Mouse (Mus musculus) embryonic facial prominence, embryonic 11.5 days (tissue): ENCODE results near the gene Mars. TPM values are rescaled to one million over a fixed set of nuclear protein-coding genes. Genes with fewer than 3 reads are reported as not detected.
A peak's percentile ranks its signal among the peaks of the same experiment; 100 is the strongest.

ENCODE experiments used
- ATAC-seq: fragments of 200-750 bp; cut with Nextera tagmentation; replicated peaks from 2 replicates; pipeline ENCODE4 v1.8.0; 2017; ENCODE audit warnings: low read depth; ENCODE audit not compliant: insufficient number of reproducible peaks, low FRiP score, low TSS enrichment
- DNase-seq: peaks from one replicate; pipeline ENCODE4 v3.0.0-alpha.2; 2015; ENCODE audit warnings: low spot score
- H3K27ac ChIP-seq: fragments of 300-500 bp; sonication (generic); replicated peaks from 2 replicates; pipeline ENCODE4 v1.5.1; 2014; ENCODE audit warnings: mild to moderate bottlenecking, low read depth, low read length, control low read depth
- H3K27me3 ChIP-seq: fragments of 300-500 bp; sonication (generic); 2 replicates; pipeline ENCODE4 v1.6.1; 2014; ENCODE audit warnings: mild to moderate bottlenecking, low read length, moderate library complexity, mixed read lengths; ENCODE audit not compliant: control insufficient read depth, insufficient read depth
- H3K36me3 ChIP-seq: fragments of 300-500 bp; sonication (generic); replicated peaks from 2 replicates; pipeline ENCODE4 v1.6.1; 2014; ENCODE audit warnings: low read depth, mild to moderate bottlenecking, low read length, moderate library complexity, mixed read lengths; ENCODE audit not compliant: control insufficient read depth, insufficient read depth
- H3K4me1 ChIP-seq: fragments of 300-500 bp; sonication (generic); 2 replicates; pipeline ENCODE4 v1.6.1; 2014; ENCODE audit warnings: low read length, mixed read lengths; ENCODE audit not compliant: control insufficient read depth, insufficient read depth
- H3K4me2 ChIP-seq: fragments of 300-500 bp; sonication (generic); 2 replicates; pipeline ENCODE4 v1.6.1; 2014; ENCODE audit warnings: low read depth, mild to moderate bottlenecking, control low read depth, low read length, moderate library complexity
- H3K4me3 ChIP-seq: fragments of 300-500 bp; sonication (generic); 2 replicates; pipeline ENCODE4 v1.5.1; 2014; ENCODE audit warnings: low read depth, low read length, control low read depth
- H3K9ac ChIP-seq: fragments of 300-500 bp; sonication (generic); replicated peaks from 2 replicates; pipeline ENCODE4 v1.6.1; 2014; ENCODE audit warnings: mild to moderate bottlenecking, control low read depth, low read length
- H3K9me3 ChIP-seq: fragments of 300-500 bp; sonication (generic); replicated peaks from 2 replicates; pipeline ENCODE4 v1.6.1; 2016; ENCODE audit warnings: mild to moderate bottlenecking, low read length, inconsistent platforms, mixed read lengths; ENCODE audit not compliant: control insufficient read depth
- WGBS: fragments of 180-500 bp; shearing (Covaris S2); extraction: QIAGEN DNeasy Blood & Tissue Kit; methylation state at CpG from one replicate; pipeline ENCODE4 v1.1.7; 2014; 5-methylcytosine and 5-hydroxymethylcytosine counted together
- polyA plus RNA-seq: library from polyadenylated mRNA; unstranded; fragments of >200 nt; fragmentation: Nextera tagmentation; extraction: Ambion mirVana; gene quantifications from 2 replicates; pipeline ENCODE4 v1.2.1, GENCODE M21; 2014

The Mars gene
- polyA plus RNA-seq, 1 experiment from 2014 or later: 179 TPM

GRCm38 (mm10) chr10:127290930-127291880, 20.4 kb downstream of the Mars start:
- ATAC-seq (peak; percentile 55), DNase-seq (peak; percentile 70)
- H3K27ac ChIP-seq: peak overlapping the region; percentile 82
- no peaks in the 10 kb centered on the region for H3K9me3 ChIP-seq
- peaks cover 5% of the 10 kb centered on the region for H3K4me1 ChIP-seq
- H3K36me3 ChIP-seq: peaks cover 16% of the 10 kb centered on the region
- peak overlapping the region; percentile 72 for H3K4me2 ChIP-seq
- 5% methylated on average over 19 of the region's 19 CpGs for WGBS
- peak overlapping the region; percentile 71 for H3K9ac ChIP-seq
- no peaks in the 10 kb centered on the region for H3K27me3 ChIP-seq
- peak overlapping the region; percentile 55 for H3K4me3 ChIP-seq

- H3K36me3 ChIP-seq: peaks cover 12% of the 10 kb centered on the region
- H3K4me2 ChIP-seq: peak overlapping the region; percentile 72
- H3K27ac ChIP-seq: peak overlapping the region; percentile 99
- under 1% methylated on average over 41 of the region's 47 CpGs for WGBS
- no peaks in the 10 kb centered on the region for H3K9me3 ChIP-seq
- peak; percentile 79 for ATAC-seq
- peaks cover 5% of the 10 kb centered on the region for H3K4me1 ChIP-seq
- peak; percentile 100 for DNase-seq
- peak overlapping the region; percentile 55 for H3K4me3 ChIP-seq
- no peaks in the 10 kb centered on the region for H3K27me3 ChIP-seq
- peak overlapping the region; percentile 71 for H3K9ac ChIP-seq
These were observed 21.2 kb downstream of the Mars start for GRCm38 (mm10) chr10:127290307-127290929.

DNA sequence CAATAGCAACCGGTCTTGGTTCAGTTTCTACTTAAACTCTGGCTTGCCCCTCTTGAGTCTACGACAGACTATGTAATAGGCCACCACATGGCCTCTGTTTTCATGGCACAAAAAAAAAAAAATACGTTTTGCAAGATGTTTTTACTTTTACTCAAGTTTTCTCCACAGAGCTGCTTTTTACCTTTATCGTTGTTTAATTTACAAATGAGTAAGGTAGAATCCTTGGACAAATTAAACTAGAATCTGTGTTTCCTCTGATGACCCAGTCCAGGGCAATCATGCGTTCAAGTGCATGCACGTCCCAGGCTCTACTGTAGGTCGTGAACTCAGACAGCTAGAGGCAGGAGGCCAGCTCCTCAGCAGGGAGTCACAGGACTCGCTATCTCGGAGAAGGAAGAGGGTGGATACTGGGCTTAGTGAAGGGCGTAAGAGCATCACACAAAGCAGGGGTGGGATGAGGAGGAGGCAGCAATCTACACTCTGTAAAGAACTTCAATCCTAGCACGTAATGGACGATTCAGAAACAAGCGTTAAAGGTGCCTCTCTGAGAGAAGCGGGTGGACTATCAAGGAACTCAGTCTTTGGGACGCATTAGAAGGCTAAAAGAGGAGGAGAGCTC, 21.9 kb downstream of the Mars start:
- Histone ChIP-seq H3K9me3 (no peaks in the 10 kb centered on the region), H3K36me3 (peaks cover 10% of the 10 kb centered on the region), H3K27me3 (no peaks in the 10 kb centered on the region), H3K4me1 (peaks cover 5% of the 10 kb centered on the region), H3K4me3 (peak overlapping the region; percentile 55), H3K9ac (peak overlapping the region; percentile 86), H3K27ac (peak overlapping the region; percentile 99), H3K4me2 (peak overlapping the region; percentile 82)
- DNase-seq (no peak), ATAC-seq (0 out of 2 replicates have a peak, but pooled peaks have one; percentile 3)
- WGBS: 2% methylated on average over 15 of the region's 15 CpGs

GRCm38 (mm10) chr10:127288800-127289572, 22.6 kb downstream of the Mars start, which contains the start of gene Mbd6:
Mbd6 (minus strand) TSS chr10:127289018.
- DNase-seq (peak; percentile 88), ATAC-seq (0 out of 2 replicates have a peak, but pooled peaks have one; percentile 16)
- Histone ChIP-seq H3K27me3 (no peaks in the 10 kb centered on the region), H3K9me3 (no peaks in the 10 kb centered on the region), H3K4me3 (peak within 1 kb of the TSS; percentile 55), H3K36me3 (peaks cover 10% of the 10 kb centered on the region), H3K9ac (peak within 1 kb of the TSS; percentile 86), H3K4me1 (peaks cover 5% of the 10 kb centered on the region), H3K4me2 (peak within 1 kb of the TSS; percentile 82), H3K27ac (peak within 1 kb of the TSS; percentile 99)
- WGBS: 0% methylated on average over 20 of the region's 65 CpGs

DNA sequence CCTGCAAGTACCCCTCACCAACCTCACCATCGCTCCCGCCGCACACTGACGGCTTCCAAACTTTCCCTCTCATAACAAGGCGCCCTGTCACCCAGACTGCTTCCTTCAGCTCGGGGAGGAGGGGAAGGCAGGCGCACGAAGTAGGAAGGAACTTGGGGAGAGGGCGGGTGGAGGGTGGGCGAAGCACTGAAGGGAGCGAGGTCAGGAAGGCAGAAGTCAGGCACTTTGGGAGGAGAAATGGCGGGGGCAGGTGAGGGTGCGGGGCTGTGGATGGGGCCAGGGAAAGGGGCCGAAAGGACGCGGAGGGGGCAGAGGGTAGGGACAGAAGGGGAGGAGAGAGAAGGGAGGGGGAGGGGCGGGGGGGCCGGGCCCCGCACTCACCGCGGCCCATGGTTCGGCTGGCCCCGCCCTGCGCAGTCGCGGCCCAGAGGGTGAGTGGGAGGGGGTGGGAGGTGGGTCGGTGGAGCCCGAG, 23.2 kb downstream of the Mars start:
- under 1% methylated on average over 13 of the region's 28 CpGs for WGBS
- Histone ChIP-seq H3K9ac (peak overlapping the region; percentile 86), H3K36me3 (peaks cover 12% of the 10 kb centered on the region), H3K4me1 (peaks cover 5% of the 10 kb centered on the region), H3K27ac (peak overlapping the region; percentile 99), H3K4me3 (peak overlapping the region; percentile 55), H3K4me2 (peak overlapping the region; percentile 82), H3K9me3 (no peaks in the 10 kb centered on the region), H3K27me3 (no peaks in the 10 kb centered on the region)
- DNase-seq (peak; percentile 65), ATAC-seq (0 out of 2 replicates have a peak, but pooled peaks have one; percentile 1)

DNA sequence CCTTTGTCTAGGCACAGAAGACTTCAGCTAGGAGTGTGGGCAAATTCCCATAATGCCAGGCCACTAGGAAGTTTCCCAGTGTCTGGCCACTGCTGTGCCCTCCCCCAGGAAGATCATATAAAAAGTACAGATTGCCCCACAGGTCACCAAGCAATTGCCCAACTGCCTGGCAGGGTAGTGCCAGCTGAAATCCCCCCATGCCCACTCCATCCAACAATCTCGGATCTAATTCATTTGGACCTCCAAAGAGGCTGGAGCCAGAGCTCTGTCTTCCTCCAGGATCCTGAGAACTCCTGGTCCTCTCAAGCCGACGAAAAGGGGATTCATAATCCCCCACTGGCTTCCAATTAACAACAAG, 23.7 kb downstream of the Mars start:
- Histone ChIP-seq H3K36me3 (peaks cover 13% of the 10 kb centered on the region), H3K9me3 (no peaks in the 10 kb centered on the region), H3K27ac (peak overlapping the region; percentile 99), H3K4me2 (peak overlapping the region; percentile 82), H3K27me3 (no peaks in the 10 kb centered on the region), H3K4me1 (peaks cover 5% of the 10 kb centered on the region), H3K9ac (peak overlapping the region; percentile 86), H3K4me3 (peak overlapping the region; percentile 55)
- 0% methylated on average over 3 of the region's 3 CpGs for WGBS
- ATAC-seq: no peak
- DNase-seq: no peak

- no peak for ATAC-seq
- DNase-seq: no peak
- Histone ChIP-seq H3K9ac (peak overlapping the region; percentile 86), H3K4me2 (peak overlapping the region; percentile 82), H3K4me3 (peak overlapping the region; percentile 55), H3K27me3 (no peaks in the 10 kb centered on the region), H3K27ac (0 out of 2 replicates have a peak overlapping the region, but pooled peaks have one; percentile 99), H3K9me3 (no peaks in the 10 kb centered on the region), H3K4me1 (peaks cover 5% of the 10 kb centered on the region), H3K36me3 (peaks cover 13% of the 10 kb centered on the region)
- WGBS: 83% methylated on average over 15 of the region's 15 CpGs
These were observed 24.2 kb downstream of the Mars start for GRCm38 (mm10) chr10:127287271-127287935.
